Mouse (Mus musculus) duodenum, adult 2 months (tissue): ENCODE data around the gene Dtx4. TPM values are rescaled to one million over a fixed set of nuclear protein-coding genes. Genes with fewer than 3 reads are reported as not detected.

ENCODE experiments used
- polyA plus RNA-seq: library from polyadenylated mRNA; depleted of rRNA; stranded (reverse); fragments of >200 nt; gene quantifications from 2 replicates; pipeline ENCODE4 v1.2.3, GENCODE M21; 2012; ENCODE audit warnings: low replicate concordance; rRNA removed

Dtx4 gene
- polyA plus RNA-seq = 7.4 and 9.3 TPM in 2 replicates

GRCm38 (mm10) chr19:12501370-12502347 lies at the start of gene Dtx4:
Dtx4 (minus strand) TSS chr19:12501454.

DNA sequence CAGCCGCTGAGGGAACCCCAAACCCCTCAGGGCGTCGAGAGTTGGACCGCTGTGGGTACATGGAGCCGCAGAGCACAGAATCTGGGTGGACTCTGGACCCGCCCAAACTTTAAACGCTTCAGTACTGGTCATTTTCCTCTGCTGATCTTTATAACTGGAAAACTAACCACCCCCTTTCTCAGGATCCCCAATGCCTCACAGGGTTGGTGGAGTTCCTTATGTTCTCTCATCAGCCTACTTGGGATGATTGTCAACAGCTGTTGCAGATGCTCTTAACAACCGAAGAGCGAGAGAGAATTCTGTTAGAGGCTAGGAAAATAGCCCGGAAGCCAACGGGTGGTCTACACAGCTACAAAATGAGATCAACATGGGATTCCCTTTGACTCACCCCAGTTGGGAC lies 44.2 kb upstream of the Dtx4 start, which contains the start of gene Fam111a:
Fam111a (plus strand) TSS at position 301 of the 400 bp plus-strand sequence.

DNA sequence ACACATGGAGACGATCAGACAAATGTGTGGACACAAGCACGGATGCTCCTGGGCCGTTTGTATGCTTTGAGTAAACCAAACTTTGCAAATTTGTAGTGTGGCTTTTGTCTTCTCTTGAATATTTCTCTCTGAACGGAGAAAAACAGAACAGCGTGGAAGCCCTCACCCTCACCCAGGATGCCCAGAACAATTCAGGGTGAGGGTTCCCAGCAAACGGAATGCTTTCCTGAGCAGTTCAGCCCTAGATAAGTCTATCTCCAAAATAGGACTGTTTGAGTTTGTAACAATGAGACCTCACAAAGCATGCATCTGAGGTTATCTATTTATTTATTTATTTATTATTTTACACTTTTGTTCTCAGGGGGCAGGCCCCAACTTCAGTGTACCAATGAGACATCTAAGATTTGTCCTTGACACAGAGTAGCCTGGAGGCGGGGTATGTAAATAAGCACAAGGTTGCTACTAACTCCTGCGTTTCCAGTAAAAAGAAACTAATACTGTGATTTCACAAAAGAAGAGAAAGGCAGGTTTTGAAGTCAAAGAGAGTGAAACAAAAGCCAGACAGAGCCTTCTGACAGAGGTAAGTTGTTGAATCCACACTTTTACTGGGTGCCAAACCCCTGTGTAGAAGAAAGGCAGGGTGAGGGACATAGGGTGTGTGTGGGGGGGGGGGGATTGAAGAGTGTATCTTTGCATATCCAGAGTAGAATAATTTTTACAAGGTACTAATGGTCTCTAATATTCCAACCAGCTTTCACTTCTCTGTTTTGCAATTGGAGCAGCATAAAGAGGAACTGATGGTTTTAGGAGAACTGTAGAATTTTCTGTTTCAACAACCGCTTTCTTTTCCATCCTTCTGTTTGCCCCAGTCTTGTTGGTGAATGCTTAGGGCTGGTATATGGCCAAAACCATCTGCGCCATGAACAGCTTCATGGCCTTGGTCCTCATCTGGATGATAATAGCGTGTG lies 40.7 kb downstream of the Dtx4 start, which contains the start of gene Mpeg1:
Mpeg1 (plus strand) TSS at position 498 of the 968 bp plus-strand sequence.

GRCm38 (mm10) chr19:12427605-12428004 lies 73.6 kb downstream of the Dtx4 start, which contains the start of gene Pfpl:
Pfpl (plus strand) TSS chr19:12427905.

DNA sequence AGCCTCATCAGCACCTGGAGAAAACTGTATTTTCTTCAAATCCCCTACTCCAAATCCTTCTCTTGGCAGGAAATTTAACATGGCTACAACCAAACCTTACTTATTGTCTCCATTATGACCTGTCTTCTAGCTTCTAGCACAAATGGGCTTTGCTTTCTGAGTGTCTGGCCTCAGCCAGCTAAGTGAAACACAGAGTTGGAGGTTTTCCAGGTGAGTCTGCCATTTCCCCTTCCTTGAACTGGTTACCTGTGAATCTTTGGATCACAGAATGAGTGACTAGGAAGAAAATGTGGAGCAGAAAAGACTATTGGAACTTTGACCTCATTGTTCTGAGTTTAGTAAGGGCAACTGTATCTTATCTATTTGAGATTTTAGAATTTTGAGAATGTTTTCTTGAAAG lies 83.9 kb downstream of the Dtx4 start, which contains the start of gene Olfr1441:
Olfr1441 (plus strand) TSS at position 73 of the 400 bp plus-strand sequence.

Other genes starting within 250 kb of the Dtx4 start
- not detected in 2 replicates for gene Olfr235, start 240.4 kb downstream of the Dtx4 start, polyA plus RNA-seq
- not detected in 2 replicates for gene Olfr1434, start 221.6 kb downstream of the Dtx4 start, polyA plus RNA-seq
- not detected in 2 replicates for gene Olfr1436, start 202.3 kb downstream of the Dtx4 start, polyA plus RNA-seq
- not detected in 2 replicates for gene Olfr1437, start 176.4 kb downstream of the Dtx4 start, polyA plus RNA-seq
- not detected in 2 replicates for gene Olfr1438-ps1, start 165.5 kb downstream of the Dtx4 start, polyA plus RNA-seq
- not detected in 2 replicates for gene Olfr1440, start 114.2 kb downstream of the Dtx4 start, polyA plus RNA-seq
- gene Olfr1441, start 84.0 kb downstream of the Dtx4 start, polyA plus RNA-seq = not detected in 2 replicates
- gene Pfpl, start 73.5 kb downstream of the Dtx4 start, polyA plus RNA-seq = not detected in 2 replicates
- gene Mpeg1, start 40.7 kb downstream of the Dtx4 start, polyA plus RNA-seq = 1.3 and 1.4 TPM in 2 replicates
- gene Fam111a, start 44.3 kb upstream of the Dtx4 start, polyA plus RNA-seq = 0.14 and 0.39 TPM in 2 replicates
- gene Gm4952, start 98.5 kb upstream of the Dtx4 start, polyA plus RNA-seq = 0.05 TPM in 1 of 2 replicates, not detected in the other
- not detected in 2 replicates for gene Glyat, start 131.9 kb upstream of the Dtx4 start, polyA plus RNA-seq
- not detected in 2 replicates for gene Olfr1442, start 169.0 kb upstream of the Dtx4 start, polyA plus RNA-seq
- gene Olfr1443, start 176.7 kb upstream of the Dtx4 start, polyA plus RNA-seq = not detected in 2 replicates
- gene Keg1, start 194.3 kb upstream of the Dtx4 start, polyA plus RNA-seq = not detected in 2 replicates